Mouse (Mus musculus) right cerebral cortex, adult 2 months (tissue): ENCODE measurements around the gene Man1a.

Experiments
- DNase-seq, 2 experiments: peaks; one replicate each; pipeline ENCODE4 v3.0.0; 2021 to 2022; ENCODE audit warnings: low spot score in 2 of 2

The Man1a gene

DNA sequence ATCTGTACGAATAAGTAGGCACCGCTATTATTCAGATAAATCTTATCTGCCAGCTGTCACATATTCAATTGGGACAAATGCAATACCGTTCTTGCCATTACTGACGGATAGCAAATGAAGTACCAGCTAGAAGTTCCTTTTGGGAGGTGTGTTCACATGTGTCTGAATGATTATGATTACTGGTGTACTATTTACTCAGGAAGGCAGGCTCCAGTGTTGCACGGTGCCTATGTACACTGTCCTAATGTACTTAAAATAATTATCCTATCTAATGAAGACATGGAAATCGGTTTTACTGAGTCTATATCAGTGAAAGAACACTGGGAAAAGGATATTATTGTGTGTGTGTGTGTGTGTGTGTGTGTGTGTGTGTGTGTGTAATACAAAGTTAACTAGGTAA lies 160.7 kb downstream of the Man1a start:
- DNase-seq = no peak

DNA sequence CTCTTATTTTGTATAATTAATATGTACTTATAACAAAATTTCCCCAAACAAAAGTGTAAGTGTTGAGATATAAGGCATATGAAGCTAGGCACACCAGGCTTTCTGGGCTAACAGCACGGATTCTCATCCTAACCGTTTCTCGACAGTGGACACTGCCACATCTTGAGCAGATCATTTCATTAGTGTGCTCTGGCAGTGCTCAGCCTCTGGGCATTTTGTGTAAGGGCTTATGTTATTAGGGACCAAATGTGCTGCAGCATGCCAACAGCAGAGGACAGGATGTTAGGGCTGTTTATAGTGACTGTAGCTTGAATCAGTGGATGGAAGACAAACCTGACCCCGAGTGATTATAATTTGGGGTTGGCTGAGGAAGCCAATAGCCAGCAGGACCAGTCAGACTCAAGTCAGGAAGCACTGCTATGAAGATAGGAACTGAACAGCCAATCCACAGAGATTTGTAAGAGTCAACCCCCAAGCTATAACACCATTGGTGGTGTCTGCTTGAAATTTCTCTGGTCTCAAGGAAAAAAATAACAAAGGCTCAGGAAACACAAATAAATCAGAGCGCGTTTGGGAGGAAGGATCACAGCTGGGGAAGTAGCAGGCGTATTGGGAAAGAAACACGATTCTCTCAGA lies 161.3 kb downstream of the Man1a start:
- no peak for DNase-seq

GRCm38 (mm10) chr10:53913546-53914312 lies 162.7 kb downstream of the Man1a start:
- no peak for DNase-seq

- DNase-seq = no peak
Observed at GRCm38 (mm10) chr10:53889512-53889911, 186.9 kb downstream of the Man1a start.

DNA sequence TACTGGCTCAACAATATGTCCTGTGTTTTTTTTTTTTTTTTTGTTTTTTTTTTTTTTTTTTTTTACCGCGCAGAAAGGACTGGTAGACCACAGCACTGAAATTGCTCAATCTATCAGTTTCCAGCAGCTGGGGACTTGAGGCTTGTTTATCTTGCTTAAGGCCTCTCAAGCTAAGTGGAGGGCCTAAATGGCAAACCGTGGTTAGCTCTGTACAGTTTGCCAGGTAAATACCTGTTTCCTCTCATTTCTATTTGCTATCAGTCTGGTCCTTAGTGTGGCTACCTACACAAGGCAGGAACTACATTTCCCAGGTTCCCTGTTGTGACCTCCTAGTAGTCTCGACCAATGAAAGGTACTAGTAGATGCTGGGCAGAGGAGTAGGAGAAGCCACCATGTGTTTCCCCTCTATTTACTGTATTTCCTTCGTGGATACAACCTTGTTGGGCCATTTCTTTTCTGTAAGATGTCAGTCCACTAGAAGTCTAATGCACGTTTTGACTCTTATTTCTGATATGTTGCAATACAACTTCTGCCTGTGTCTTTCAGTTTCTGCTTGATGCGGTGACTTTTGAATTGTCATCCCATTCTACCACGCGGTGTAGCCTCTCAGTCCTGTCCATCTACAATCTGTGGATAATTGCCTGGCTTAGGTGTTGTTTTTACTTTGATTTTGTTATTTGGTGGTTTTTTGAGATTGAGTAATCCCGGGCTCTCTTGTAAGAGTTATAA lies 187.9 kb downstream of the Man1a start:
- DNase-seq = no peak

GRCm38 (mm10) chr10:53886475-53886874 lies 189.9 kb downstream of the Man1a start:
- no peak for DNase-seq

GRCm38 (mm10) chr10:53881310-53881709 lies 195.1 kb downstream of the Man1a start:
- DNase-seq = no peak

GRCm38 (mm10) chr10:53875896-53876295 lies 200.5 kb downstream of the Man1a start:
- no peak for DNase-seq

DNA sequence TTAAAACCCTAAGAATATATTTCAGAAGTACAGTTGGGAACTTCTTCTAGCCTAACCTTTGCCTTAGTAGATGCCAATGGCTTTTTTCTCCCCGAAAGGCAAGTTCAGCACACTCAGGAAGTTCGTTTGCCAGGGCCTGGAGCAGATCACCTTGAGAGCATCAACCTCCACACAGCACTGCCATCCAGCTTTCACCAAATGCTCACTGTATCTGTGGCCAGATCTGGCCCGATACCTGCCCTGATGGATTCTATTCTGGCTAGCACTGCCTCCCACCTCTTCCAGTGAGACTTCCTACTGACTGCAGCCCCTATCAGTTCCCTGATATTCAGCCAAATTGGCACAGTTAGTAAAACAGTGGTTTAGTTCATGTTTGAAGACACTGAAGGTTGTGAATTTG lies 202.2 kb downstream of the Man1a start:
- DNase-seq = no peak

- DNase-seq = peak; percentile 65 to 74
Observed at GRCm38 (mm10) chr10:53863486-53864357, 212.7 kb downstream of the Man1a start.

- no peak for DNase-seq
Observed at GRCm38 (mm10) chr10:53859879-53860278, 216.5 kb downstream of the Man1a start.

DNA sequence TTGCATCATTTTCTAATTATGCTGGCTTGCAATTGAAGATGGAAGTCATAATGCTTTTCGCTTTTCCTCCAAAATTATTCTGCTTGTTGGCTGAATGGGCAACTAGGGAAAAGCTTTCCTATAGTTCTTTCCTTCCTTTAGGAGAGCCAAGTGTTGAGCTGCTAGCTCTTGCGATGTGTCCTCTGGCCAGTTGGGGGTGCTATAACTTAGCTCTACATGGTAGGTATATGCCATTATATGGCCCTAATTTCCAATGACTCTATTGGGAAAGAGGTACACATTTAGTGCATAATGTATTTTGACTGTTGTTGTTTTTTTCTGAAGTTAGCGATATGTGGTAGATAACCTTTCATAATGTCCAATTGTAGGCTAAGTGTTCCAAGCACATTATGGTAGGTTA lies 217.2 kb downstream of the Man1a start:
- DNase-seq = no peak
